Mouse (Mus musculus): ENCODE data around the gene Ifnl2. TPM values are rescaled to one million over a fixed set of nuclear protein-coding genes. Genes with fewer than 3 reads are reported as not detected.
A peak's percentile ranks its signal among the peaks of the same experiment; 100 is the strongest.

Gene Ifnl2
- polyA plus RNA-seq, 1 experiment = not detected

DNA sequence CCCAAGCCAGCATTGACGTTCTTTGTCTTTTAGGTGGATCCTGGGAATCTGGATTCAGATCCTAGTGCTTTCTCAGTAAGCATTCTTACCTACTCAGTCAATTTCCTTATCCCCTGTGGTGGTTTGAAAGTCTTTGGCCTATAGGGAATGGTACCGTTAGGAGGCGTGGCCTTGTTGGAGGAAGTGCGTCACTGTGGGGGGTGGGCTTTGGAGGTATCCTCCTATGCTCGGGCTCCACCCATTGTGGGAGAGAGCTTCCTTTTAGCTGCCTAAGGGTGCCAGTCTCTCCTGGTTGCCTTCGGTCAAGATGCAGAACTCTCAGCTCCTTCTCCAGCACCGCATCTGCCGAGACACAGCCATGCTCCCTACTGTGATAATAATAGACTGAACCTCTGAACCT, 17.9 kb downstream of the Ifnl2 start:
- H3K27ac ChIP-seq (ENCODE audit: insufficient read depth, low read length) = no peak overlapping the region
- TF ChIP-seq POLR2A (IDR thresholded peaks at IDR 0.05; ENCODE audit: low read depth, low read length) = no peak
- no peak for TF ChIP-seq CTCF (IDR thresholded peaks at IDR 0.05; ENCODE audit: extremely low read depth, insufficient read depth, insufficient read length, insufficient replicate concordance)
- 87% methylated on average over 8 of the region's 8 CpGs for WGBS
- DNase-seq (ENCODE audit: low read depth in 1 of 2, low spot score in 2 of 2) = no peak
- H3K4me3 ChIP-seq (ENCODE audit: extremely low read depth, insufficient read depth, insufficient read length) = no peak overlapping the region
- H3K4me1 ChIP-seq (ENCODE audit: control insufficient read depth, insufficient read depth, insufficient read length) = no peaks in the 10 kb centered on the region
- H3K36me3 ChIP-seq (ENCODE audit: control insufficient read depth, insufficient read depth, low read length) = no peaks in the 10 kb centered on the region
- H3K27me3 ChIP-seq (ENCODE audit: control insufficient read depth, insufficient read depth, low read length) = peaks cover 1% of the 10 kb centered on the region; the same call in 1 of the 2 replicates

DNA sequence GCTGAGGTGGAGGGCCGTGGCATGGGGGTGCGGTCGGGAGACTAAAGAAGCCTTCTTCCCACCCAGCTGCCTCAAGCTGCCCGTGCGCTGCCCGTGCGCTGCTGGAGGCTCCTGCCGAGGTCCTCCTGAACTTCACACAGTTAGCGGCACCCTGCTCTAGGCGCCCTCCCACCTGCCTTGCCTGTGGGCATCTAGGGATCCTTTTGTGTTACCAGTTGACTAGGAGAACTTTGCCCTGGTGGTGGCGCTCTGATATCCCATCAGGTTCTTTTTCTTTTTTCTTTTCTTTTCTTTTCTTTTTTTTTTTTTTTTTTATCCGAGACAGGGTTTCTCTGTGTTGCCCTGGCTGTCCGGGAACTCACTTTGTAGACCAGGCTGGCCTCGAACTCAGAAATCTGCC, 19.4 kb downstream of the Ifnl2 start:
- Histone ChIP-seq H3K4me3 (ENCODE audit: extremely low read depth, insufficient read depth, insufficient read length) (no peak overlapping the region), H3K36me3 (ENCODE audit: control insufficient read depth, insufficient read depth, low read length) (no peaks in the 10 kb centered on the region), H3K27me3 (ENCODE audit: control insufficient read depth, insufficient read depth, low read length) (peaks cover 1% of the 10 kb centered on the region; the same call in 1 of the 2 replicates), H3K27ac (ENCODE audit: insufficient read depth, low read length) (no peak overlapping the region), H3K4me1 (ENCODE audit: control insufficient read depth, insufficient read depth, insufficient read length) (no peaks in the 10 kb centered on the region)
- 50% methylated on average over 14 of the region's 14 CpGs for WGBS
- no peak for DNase-seq (ENCODE audit: low read depth in 1 of 2, low spot score in 2 of 2)
- TF ChIP-seq CTCF (IDR thresholded peaks at IDR 0.05; ENCODE audit: extremely low read depth, insufficient read depth, insufficient read length, insufficient replicate concordance) (no peak), POLR2A (IDR thresholded peaks at IDR 0.05; ENCODE audit: low read depth, low read length) (no peak)

DNA sequence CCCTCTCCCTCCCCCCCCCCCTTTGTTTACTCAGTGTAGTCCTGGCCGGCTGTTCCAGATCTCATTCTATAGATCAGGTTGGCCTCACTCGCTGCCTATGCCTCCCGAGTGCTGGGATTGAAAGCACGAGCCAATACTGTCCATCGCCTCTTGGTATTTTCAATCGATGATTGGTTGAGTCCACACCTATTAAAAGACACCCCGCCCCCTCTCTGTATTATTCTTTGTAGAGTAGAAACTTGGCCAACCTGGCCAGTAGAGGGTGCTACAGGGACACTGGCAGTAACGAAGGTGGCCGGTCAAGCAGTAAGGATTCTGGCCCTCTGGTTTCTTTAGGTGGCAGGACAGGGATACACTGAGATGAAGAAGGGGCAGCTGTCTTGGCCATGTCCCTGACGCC, 19.8 kb downstream of the Ifnl2 start:
- Histone ChIP-seq H3K27me3 (ENCODE audit: control insufficient read depth, insufficient read depth, low read length) (peaks cover 1% of the 10 kb centered on the region; the same call in 1 of the 2 replicates), H3K27ac (ENCODE audit: insufficient read depth, low read length) (no peak overlapping the region), H3K4me1 (ENCODE audit: control insufficient read depth, insufficient read depth, insufficient read length) (no peaks in the 10 kb centered on the region), H3K36me3 (ENCODE audit: control insufficient read depth, insufficient read depth, low read length) (no peaks in the 10 kb centered on the region), H3K4me3 (ENCODE audit: extremely low read depth, insufficient read depth, insufficient read length) (no peak overlapping the region)
- peak; percentile 17 to 44 for DNase-seq (ENCODE audit: low read depth in 1 of 2, low spot score in 2 of 2)
- TF ChIP-seq CTCF (IDR thresholded peaks at IDR 0.05; ENCODE audit: extremely low read depth, insufficient read depth, insufficient read length, insufficient replicate concordance) (peak; percentile 31; the same call in 1 of the 2 replicates), POLR2A (IDR thresholded peaks at IDR 0.05; ENCODE audit: low read depth, low read length) (no peak)
- WGBS = 12% methylated on average over 10 of the region's 10 CpGs

DNA sequence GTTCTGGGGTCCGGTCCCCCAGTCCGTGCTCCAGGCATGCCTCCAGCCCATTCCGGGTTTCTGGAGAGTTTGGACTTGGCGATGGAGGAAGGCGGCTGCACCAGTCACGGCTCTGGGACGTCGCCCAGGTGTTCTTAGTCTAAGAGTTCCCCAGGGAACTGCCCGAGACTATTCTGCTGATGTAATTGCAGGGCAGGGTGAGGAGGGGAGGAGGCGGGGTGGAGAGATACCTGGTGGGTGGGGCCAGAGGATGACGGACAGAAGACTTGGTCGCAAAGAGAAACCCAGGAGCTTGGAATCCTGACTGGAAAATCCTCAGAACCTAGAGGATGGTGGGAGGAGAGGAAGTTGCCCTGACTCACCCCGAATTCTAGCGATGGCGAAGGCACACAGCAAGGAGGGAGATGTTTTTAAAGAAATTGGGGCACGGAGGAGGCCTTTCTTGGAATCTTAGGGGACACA, 22.2 kb downstream of the Ifnl2 start:
- no peaks in the 10 kb centered on the region for H3K4me1 ChIP-seq (ENCODE audit: control insufficient read depth, insufficient read depth, insufficient read length)
- no peaks in the 10 kb centered on the region for H3K36me3 ChIP-seq (ENCODE audit: control insufficient read depth, insufficient read depth, low read length)
- H3K27ac ChIP-seq (ENCODE audit: insufficient read depth, low read length) = no peak overlapping the region
- peaks cover 1% of the 10 kb centered on the region; the same call in 1 of the 2 replicates for H3K27me3 ChIP-seq (ENCODE audit: control insufficient read depth, insufficient read depth, low read length)
- TF ChIP-seq CTCF (IDR thresholded peaks at IDR 0.05; ENCODE audit: extremely low read depth, insufficient read depth, insufficient read length, insufficient replicate concordance) (no peak), POLR2A (IDR thresholded peaks at IDR 0.05; ENCODE audit: low read depth, low read length) (no peak)
- H3K4me3 ChIP-seq (ENCODE audit: extremely low read depth, insufficient read depth, insufficient read length) = no peak overlapping the region
- 11% methylated on average over 16 of the region's 16 CpGs for WGBS
- no peak for DNase-seq (ENCODE audit: low read depth in 1 of 2, low spot score in 2 of 2)

DNA sequence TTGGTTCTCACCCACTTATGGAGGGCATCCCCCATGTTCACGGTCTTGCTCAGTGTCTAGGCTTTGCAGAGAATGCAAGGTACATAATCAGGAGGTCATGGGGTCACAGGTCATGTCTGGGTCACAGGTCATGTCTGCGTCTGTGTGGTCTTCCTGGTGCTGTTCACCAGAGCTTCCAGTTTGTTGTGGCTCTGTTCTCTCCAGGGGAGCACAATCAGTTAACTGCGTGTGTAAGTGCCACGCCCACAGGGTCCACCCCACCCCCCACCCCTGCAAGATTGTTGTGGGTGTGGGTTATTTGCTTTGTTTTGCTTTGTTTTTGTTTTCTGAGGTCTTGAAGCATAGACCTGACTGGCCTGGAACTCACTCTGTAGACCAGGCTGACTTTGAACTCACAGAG, 26.1 kb downstream of the Ifnl2 start:
- peaks cover 1% of the 10 kb centered on the region; the same call in 1 of the 2 replicates for H3K27me3 ChIP-seq (ENCODE audit: control insufficient read depth, insufficient read depth, low read length)
- 82% methylated on average over 4 of the region's 4 CpGs for WGBS
- no peak for TF ChIP-seq CTCF (IDR thresholded peaks at IDR 0.05; ENCODE audit: extremely low read depth, insufficient read depth, insufficient read length, insufficient replicate concordance)
- TF ChIP-seq POLR2A (IDR thresholded peaks at IDR 0.05; ENCODE audit: low read depth, low read length) = no peak
- H3K36me3 ChIP-seq (ENCODE audit: control insufficient read depth, insufficient read depth, low read length) = no peaks in the 10 kb centered on the region
- no peak for DNase-seq (ENCODE audit: low read depth in 1 of 2, low spot score in 2 of 2)
- no peak overlapping the region for H3K4me3 ChIP-seq (ENCODE audit: extremely low read depth, insufficient read depth, insufficient read length)
- H3K27ac ChIP-seq (ENCODE audit: insufficient read depth, low read length) = no peak overlapping the region
- no peaks in the 10 kb centered on the region for H3K4me1 ChIP-seq (ENCODE audit: control insufficient read depth, insufficient read depth, insufficient read length)

DNA sequence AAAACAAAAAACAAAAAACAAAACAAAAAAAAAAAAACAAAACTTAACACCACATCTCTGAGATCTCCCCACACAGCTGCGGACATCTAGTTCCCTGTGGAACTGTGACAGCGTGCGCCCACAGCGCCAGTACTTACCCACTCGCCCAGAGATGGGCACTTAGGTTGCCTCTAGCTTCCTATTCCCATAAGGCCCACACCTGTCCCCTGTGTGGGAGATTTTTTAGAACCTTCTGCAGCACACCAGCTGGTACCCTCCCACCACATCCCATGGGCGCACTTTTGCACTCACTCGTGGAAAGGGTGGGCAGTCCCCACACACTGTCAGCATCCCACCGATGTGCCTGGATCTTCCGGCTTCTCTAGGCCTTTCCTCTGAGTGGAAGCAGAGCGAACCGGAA, 27.4 kb downstream of the Ifnl2 start:
- WGBS = 84% methylated on average over 11 of the region's 11 CpGs
- no peaks in the 10 kb centered on the region for H3K36me3 ChIP-seq (ENCODE audit: control insufficient read depth, insufficient read depth, low read length)
- TF ChIP-seq CTCF (IDR thresholded peaks at IDR 0.05; ENCODE audit: extremely low read depth, insufficient read depth, insufficient read length, insufficient replicate concordance) (no peak), POLR2A (IDR thresholded peaks at IDR 0.05; ENCODE audit: low read depth, low read length) (no peak)
- no peaks in the 10 kb centered on the region for H3K4me1 ChIP-seq (ENCODE audit: control insufficient read depth, insufficient read depth, insufficient read length)
- no peak overlapping the region for H3K27ac ChIP-seq (ENCODE audit: insufficient read depth, low read length)
- H3K4me3 ChIP-seq (ENCODE audit: extremely low read depth, insufficient read depth, insufficient read length) = no peak overlapping the region
- no peaks in the 10 kb centered on the region; the same call in 1 of the 2 replicates for H3K27me3 ChIP-seq (ENCODE audit: control insufficient read depth, insufficient read depth, low read length)
- DNase-seq (ENCODE audit: low read depth in 1 of 2, low spot score in 2 of 2) = no peak

DNA sequence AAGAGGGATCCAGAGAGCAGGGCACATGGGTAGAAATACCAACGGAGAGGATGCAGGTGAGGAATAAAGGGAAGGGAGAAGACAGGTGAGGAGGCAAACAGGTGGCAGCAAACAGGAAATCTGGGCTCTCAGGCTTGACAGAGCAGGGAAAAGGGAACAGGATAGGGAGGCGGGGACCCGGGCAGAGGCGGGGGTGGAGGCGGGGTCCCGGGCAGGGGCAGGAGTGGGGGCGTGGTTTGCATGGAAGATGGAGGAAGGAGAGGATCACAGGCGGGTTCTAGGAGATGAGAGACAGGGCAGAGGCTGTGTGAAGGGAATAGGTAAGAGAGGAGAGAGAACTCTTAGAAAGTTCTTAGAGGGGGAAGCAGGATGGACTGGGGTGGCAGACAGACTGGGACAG, 31.4 kb downstream of the Ifnl2 start:
- H3K36me3 ChIP-seq (ENCODE audit: control insufficient read depth, insufficient read depth, low read length) = no peaks in the 10 kb centered on the region
- no peaks in the 10 kb centered on the region for H3K27me3 ChIP-seq (ENCODE audit: control insufficient read depth, insufficient read depth, low read length)
- WGBS = 6% methylated on average over 8 of the region's 8 CpGs
- H3K4me3 ChIP-seq (ENCODE audit: extremely low read depth, insufficient read depth, insufficient read length) = no peak overlapping the region
- no peak for DNase-seq (ENCODE audit: low read depth in 1 of 2, low spot score in 2 of 2)
- H3K4me1 ChIP-seq (ENCODE audit: control insufficient read depth, insufficient read depth, insufficient read length) = no peaks in the 10 kb centered on the region
- no peak for TF ChIP-seq CTCF (IDR thresholded peaks at IDR 0.05; ENCODE audit: extremely low read depth, insufficient read depth, insufficient read length, insufficient replicate concordance)
- TF ChIP-seq POLR2A (IDR thresholded peaks at IDR 0.05; ENCODE audit: low read depth, low read length) = no peak
- no peak overlapping the region for H3K27ac ChIP-seq (ENCODE audit: insufficient read depth, low read length)
